Mouse (Mus musculus) midbrain, postnatal 0 days (tissue): ENCODE data around the gene Traf3ip3. TPM values are rescaled to one million over a fixed set of nuclear protein-coding genes. Genes with fewer than 3 reads are reported as not detected.
A peak's percentile ranks its signal among the peaks of the same experiment; 100 is the strongest.

Experiments used
- ATAC-seq: fragments of 200-750 bp; cut with Nextera tagmentation; 2 replicates; pipeline ENCODE4 v1.8.0; 2017; ENCODE audit warnings: moderate number of reproducible peaks, mild to moderate bottlenecking, moderate TSS enrichment, moderate library complexity; ENCODE audit not compliant: low FRiP score
- DNase-seq: peaks from one replicate; pipeline ENCODE4 v3.0.0-alpha.2; 2015; ENCODE audit warnings: low spot score
- H3K27ac ChIP-seq: fragments of 300-500 bp; sonication (generic); 2 replicates; pipeline ENCODE4 v1.5.1; 2014; ENCODE audit warnings: low read depth, mild to moderate bottlenecking, low read length, mixed read lengths
- H3K27me3 ChIP-seq: fragments of 300-500 bp; sonication (generic); 2 replicates; pipeline ENCODE4 v1.6.1; 2014; ENCODE audit warnings: low read length, control low read depth, mixed read lengths; ENCODE audit not compliant: insufficient read depth
- H3K36me3 ChIP-seq: fragments of 300-500 bp; sonication (generic); 2 replicates; pipeline ENCODE4 v1.6.1; 2014; ENCODE audit warnings: low read length, control low read depth, mixed read lengths; ENCODE audit not compliant: insufficient read depth
- H3K4me1 ChIP-seq: fragments of 300-500 bp; sonication (generic); 2 replicates; pipeline ENCODE4 v1.6.1; 2014; ENCODE audit warnings: mild to moderate bottlenecking, control low read depth, antibody characterized with exemption, low read length, mixed read lengths; ENCODE audit not compliant: insufficient read depth
- H3K4me2 ChIP-seq: fragments of 300-500 bp; sonication (generic); 2 replicates; pipeline ENCODE4 v1.6.1; 2014; ENCODE audit warnings: low read depth, mild to moderate bottlenecking, low read length, mixed read lengths; ENCODE audit not compliant: poor library complexity, severe bottlenecking
- H3K4me3 ChIP-seq: fragments of 300-500 bp; sonication (generic); 2 replicates; pipeline ENCODE4 v1.5.1; 2014; ENCODE audit warnings: low read depth, mild to moderate bottlenecking, low read length, moderate library complexity
- H3K9ac ChIP-seq: fragments of 300-500 bp; sonication (generic); replicated peaks from 2 replicates; pipeline ENCODE4 v1.6.1; 2014; ENCODE audit warnings: mild to moderate bottlenecking, low read length, moderate library complexity, mixed read lengths; ENCODE audit not compliant: poor library complexity, severe bottlenecking
- H3K9me3 ChIP-seq: fragments of 300-500 bp; sonication (generic); 2 replicates; pipeline ENCODE4 v1.6.1; 2016; ENCODE audit warnings: low read length, control low read depth
- CTCF ChIP-seq: IDR thresholded peaks from 2 replicates; pipeline ENCODE4 v1.5.1; 2016; ENCODE audit warnings: antibody characterized with exemption, mild to moderate bottlenecking
- WGBS: fragments of 180-500 bp; shearing (Covaris S2); extraction: QIAGEN DNeasy Blood & Tissue Kit; methylation state at CpG from one replicate; pipeline ENCODE4 v1.1.7; 2014; 5-methylcytosine and 5-hydroxymethylcytosine counted together
- polyA plus RNA-seq: library from polyadenylated mRNA; unstranded; fragments of >200 nt; fragmentation: Nextera tagmentation; extraction: Ambion mirVana; gene quantifications from 2 replicates; pipeline ENCODE4 v1.2.1, GENCODE M21; 2015
- total RNA-seq: library from RNA; depleted of rRNA; stranded (reverse); fragments of >200 nt; gene quantifications from 2 replicates; pipeline ENCODE4 v1.2.3, GENCODE M21; 2014; rRNA removed

Gene Traf3ip3
- total and polyA plus RNA-seq, 2 experiments from 2014 or later, result 1.9 to 2.4 TPM

DNA sequence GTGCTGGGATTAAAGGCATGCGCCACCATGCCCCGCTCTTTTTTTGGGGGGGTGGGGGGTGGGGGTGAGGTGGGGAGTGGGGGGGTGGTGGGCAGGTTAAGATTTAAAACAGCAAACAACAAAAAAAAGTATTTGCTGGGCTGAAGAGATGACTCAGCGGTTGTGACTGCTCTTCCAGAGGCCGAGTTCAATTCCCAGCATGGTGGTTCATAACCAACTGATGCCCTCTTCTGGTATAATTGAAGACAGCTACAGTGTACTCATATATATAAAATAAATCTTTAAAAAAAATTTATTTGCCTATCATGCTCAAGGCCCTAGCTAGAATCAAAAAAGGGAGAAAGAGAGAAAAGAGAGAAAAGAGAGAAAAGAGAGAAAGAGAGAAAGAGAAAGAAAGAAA is 75.7 kb downstream of the Traf3ip3 start:
- Histone ChIP-seq H3K4me1 (0 out of 2 replicates have a peak, but pooled peaks cover 3% of the 10 kb centered on the region), H3K27me3 (no peaks in the 10 kb centered on the region), H3K9me3 (no peaks in the 10 kb centered on the region), H3K4me2 (no peak overlapping the region), H3K27ac (no peak overlapping the region), H3K36me3 (peaks cover 40% of the 10 kb centered on the region), H3K4me3 (no peak overlapping the region), H3K9ac (no peak overlapping the region)
- ATAC-seq (no peak), DNase-seq (peak; percentile 40)
- WGBS, result 65% methylated on average over 4 of the region's 4 CpGs
- TF ChIP-seq CTCF, result peak; percentile 61

Other genes with a start within 250 kb of the Traf3ip3 start
- gene Syt14, start 165.9 kb downstream of the Traf3ip3 start, total RNA-seq, result 11.8 and 14.7 TPM in 2 replicates
- 3.7 and 5.6 TPM in 2 replicates for gene Syt14, start 165.9 kb downstream of the Traf3ip3 start, polyA plus RNA-seq
- gene Diexf, start 71.4 kb downstream of the Traf3ip3 start, total RNA-seq, result 14.4 and 15.5 TPM in 2 replicates
- 3.4 and 3.9 TPM in 2 replicates for gene Diexf, start 71.4 kb downstream of the Traf3ip3 start, polyA plus RNA-seq
- 0.71 and 1.2 TPM in 2 replicates for gene Irf6, start 48.6 kb downstream of the Traf3ip3 start, total RNA-seq
- gene Irf6, start 48.6 kb downstream of the Traf3ip3 start, polyA plus RNA-seq, result 0.77 and 0.94 TPM in 2 replicates
- 10.5 and 19.5 TPM in 2 replicates for gene A130010J15Rik, start 33.7 kb downstream of the Traf3ip3 start, total RNA-seq
- gene A130010J15Rik, start 33.7 kb downstream of the Traf3ip3 start, polyA plus RNA-seq, result 10.0 and 10.1 TPM in 2 replicates
- gene Lamb3, start 6.0 kb upstream of the Traf3ip3 start, total RNA-seq, result 0.66 and 0.82 TPM in 2 replicates
- 1.1 and 1.4 TPM in 2 replicates for gene Lamb3, start 6.0 kb upstream of the Traf3ip3 start, polyA plus RNA-seq
- gene Hsd11b1, start 62.4 kb upstream of the Traf3ip3 start, total RNA-seq, result 2.7 and 3.0 TPM in 2 replicates
- 2.8 and 3.4 TPM in 2 replicates for gene Hsd11b1, start 62.4 kb upstream of the Traf3ip3 start, polyA plus RNA-seq
- gene G0s2, start 71.5 kb upstream of the Traf3ip3 start, total RNA-seq, result 5.3 and 8.6 TPM in 2 replicates
- 5.8 and 6.5 TPM in 2 replicates for gene G0s2, start 71.5 kb upstream of the Traf3ip3 start, polyA plus RNA-seq
- 48.1 and 54.7 TPM in 2 replicates for gene Camk1g, start 168.6 kb upstream of the Traf3ip3 start, total RNA-seq
- 46.6 and 50.3 TPM in 2 replicates for gene Camk1g, start 168.6 kb upstream of the Traf3ip3 start, polyA plus RNA-seq